Mouse (Mus musculus): ENCODE data around the gene Spsb3.

DNA sequence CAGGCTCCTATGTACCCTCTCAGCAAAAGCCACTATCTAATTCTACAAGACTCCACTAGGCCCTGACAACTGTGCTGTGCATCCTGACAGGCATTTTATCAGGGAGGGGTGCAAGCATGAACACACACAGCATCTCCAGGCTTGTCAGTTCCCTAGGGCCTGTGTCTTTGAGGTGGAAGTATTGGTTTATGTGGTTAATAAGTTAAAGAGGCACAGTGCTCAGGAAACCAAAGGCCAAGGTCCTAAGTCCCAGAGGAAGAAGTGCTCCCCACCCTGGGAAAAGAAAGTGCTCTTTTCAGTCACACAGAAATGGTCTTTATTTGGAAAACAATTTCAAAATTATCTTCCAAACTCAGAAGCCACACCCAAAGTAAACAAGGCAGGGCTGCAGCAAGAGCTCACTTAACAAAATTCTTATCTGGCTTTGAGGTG, 37.8 kb upstream of the Spsb3 start:
- no peak for TF ChIP-seq CTCF (IDR thresholded peaks at IDR 0.05; ENCODE audit: low read depth, low read length)
- TF ChIP-seq POLR2A (IDR thresholded peaks at IDR 0.05; ENCODE audit: insufficient read depth, low read length) = no peak
- TF ChIP-seq EP300 (IDR thresholded peaks at IDR 0.05; ENCODE audit: insufficient read depth, low read depth, low read length) = no peak
